Mouse (Mus musculus): ENCODE measurements around the gene Wfdc15b.

DNA sequence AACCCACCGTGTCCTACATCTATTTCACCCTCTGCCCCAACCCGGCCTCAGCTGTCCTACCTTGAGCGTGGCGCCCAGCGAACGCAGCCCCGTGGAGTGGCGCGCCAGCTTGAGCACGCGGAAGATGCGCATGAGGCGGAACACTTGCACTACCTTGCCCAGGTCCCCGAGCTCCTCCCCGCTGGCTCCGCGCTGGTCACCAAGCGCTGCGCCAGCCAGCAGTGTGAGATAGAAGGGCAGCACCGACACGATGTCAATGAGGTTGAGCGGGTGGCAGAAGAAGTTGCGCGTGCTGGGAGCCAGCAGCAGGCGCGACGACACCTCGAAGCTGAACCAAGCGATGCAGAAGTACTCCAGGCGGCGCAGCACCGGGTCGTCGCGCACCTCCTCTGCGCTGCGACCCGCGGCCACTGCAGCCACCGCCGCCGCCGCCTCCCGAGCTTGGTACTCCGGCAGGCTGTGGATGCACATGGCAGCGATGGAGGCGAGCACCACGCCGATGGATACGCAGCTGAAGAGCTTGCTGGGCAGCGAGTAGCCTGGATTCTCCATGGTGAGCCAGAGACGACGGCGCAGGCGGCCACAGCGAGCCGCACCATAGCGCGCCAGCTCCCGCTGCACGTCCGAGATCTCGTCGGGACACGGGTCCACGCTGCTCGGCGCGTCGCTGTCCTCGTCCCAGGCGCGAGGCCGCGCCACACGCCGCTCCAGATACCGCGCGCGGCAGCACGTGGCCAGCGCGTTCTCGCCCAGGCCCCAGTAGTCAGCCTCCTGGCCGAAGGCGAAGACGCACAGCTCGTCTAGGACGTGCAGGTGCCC is 53.5 kb downstream of the Wfdc15b start:
- no peak for TF ChIP-seq MAX (IDR thresholded peaks at IDR 0.05; ENCODE audit: low read depth)
- TF ChIP-seq POLR2A (IDR thresholded peaks at IDR 0.05; ENCODE audit: insufficient read length, low read depth), result no peak
- no peak for TF ChIP-seq SRF (IDR thresholded peaks at IDR 0.05; ENCODE audit: control insufficient read depth, insufficient read length, low read depth)
- TF ChIP-seq E2F4 (IDR thresholded peaks at IDR 0.05; ENCODE audit: insufficient read depth), result no peak
- TF ChIP-seq REST (IDR thresholded peaks at IDR 0.05; ENCODE audit: insufficient read depth, insufficient read length), result no peak
- TF ChIP-seq MYOD1 (IDR thresholded peaks at IDR 0.05; ENCODE audit: control insufficient read depth in 1 of 3, insufficient read length in 2 of 3, low read depth in 2 of 3), result no peak
- TF ChIP-seq USF1 (IDR thresholded peaks at IDR 0.05; ENCODE audit: low read depth), result no peak
- no peak for TF ChIP-seq TCF12 (IDR thresholded peaks at IDR 0.05; ENCODE audit: insufficient read depth, poor library complexity, severe bottlenecking)
- no peak for TF ChIP-seq POLR2AphosphoS2 (IDR thresholded peaks at IDR 0.05; ENCODE audit: insufficient read length, low read depth)
- no peak for TF ChIP-seq MYOG (IDR thresholded peaks at IDR 0.05; ENCODE audit: control insufficient read depth in 1 of 3, insufficient read depth in 1 of 3, insufficient read length in 2 of 3, low read depth in 2 of 3)

Measured in myocyte (in vitro differentiated cells).